Mouse (Mus musculus): ENCODE measurements at regions not wholly inside any gene's neighbourhood (a gene's known extent, or its start where the extent isn't known, plus 50 kb on each side); places are given as distances from the start of the nearest gene placed in this dataset.
A peak's percentile ranks its signal among the peaks of the same experiment; 100 is the strongest.

DNA sequence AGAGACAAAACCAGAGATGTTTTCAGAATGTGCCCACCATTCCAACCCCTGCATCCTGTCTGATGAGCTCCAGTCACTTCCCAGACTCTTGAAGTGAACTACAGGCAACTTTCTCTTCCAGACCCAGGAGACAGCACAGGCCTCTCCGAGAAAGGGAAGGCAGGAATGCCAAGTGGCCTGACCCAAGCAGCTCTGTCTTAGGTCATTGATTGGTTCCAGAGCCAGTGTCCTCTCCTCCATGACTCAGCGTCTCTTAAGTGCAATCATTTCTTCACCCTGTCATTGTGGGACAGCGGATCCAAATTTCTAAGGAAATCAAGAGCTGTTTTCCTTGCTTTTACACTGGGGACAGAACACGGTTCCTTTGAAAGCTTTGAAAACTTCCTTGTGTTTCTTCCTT lies 329.2 kb upstream of the Nfe2l3 start:
- no peak for DNase-seq (ENCODE audit: low spot score)

DNA sequence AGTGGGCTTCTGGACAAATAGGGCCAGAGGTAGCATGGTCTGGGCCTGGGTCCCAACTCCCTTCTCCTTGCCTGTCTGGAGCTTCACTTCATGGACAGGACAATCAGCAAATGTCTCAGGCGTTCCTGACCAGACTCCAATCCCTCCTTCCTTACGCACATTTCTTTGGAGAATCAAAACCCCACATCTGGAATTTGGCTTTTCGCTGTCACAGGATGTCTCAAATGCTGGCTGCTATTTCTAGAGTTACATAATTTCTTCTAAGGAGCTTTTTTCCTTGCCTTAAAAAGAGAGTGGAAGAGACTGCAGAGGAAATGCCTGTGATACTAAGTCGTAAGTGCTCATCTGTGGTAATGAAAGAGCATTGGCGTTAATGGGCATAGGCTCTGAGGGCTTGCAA lies 328.1 kb upstream of the Nfe2l3 start:
- no peak for DNase-seq (ENCODE audit: low spot score)

DNA sequence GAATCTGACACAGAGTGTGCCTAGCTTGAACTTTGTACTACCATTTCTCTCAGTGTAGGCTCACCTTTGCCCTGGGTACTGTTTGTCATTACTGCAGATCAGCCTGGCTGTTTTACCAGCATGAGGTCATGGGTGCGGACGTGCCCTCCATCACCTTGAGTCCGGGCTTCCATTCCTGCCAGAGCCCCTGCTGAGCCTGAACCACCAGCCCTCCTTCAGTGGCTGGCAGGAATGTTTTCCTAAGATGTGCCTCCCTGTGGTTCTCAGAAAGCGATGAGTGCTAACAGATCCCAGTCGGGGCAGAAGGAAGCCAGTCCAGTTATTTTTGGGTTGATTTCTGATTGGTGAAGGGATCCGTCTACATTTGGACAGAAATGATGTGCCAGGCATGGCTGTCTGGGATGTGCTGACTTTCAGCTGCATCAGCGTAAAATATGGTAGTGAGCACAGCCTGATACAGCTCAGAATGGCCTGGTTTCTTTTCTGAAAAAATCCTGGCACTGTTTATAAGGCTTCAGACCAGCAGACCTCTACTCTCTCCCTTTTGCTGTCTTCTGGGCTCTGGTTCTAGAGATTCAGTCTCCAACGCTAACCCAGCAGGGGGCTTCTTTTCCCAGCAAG lies 324.0 kb upstream of the Nfe2l3 start:
- DNase-seq (ENCODE audit: low spot score), result no peak

DNA sequence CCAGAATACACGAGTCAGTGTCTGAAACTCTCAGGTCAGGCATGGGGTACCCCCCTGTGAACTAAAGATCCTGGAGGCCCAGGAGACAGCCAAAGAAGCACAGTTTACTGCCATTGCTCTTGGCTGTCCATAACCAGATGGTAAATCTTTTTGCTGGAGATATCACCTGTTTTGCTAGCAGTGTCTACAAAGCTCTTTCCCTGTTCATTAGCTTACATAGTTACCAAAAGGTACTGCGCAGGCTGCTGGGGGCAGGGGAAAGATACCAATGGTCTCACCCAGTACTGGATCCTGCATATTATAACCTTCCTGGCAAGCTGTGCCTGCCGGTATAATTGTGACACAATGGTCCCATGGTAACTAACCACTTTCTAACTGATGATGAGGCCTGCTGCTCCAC lies 321.9 kb upstream of the Nfe2l3 start:
- no peak for DNase-seq (ENCODE audit: low spot score)

DNA sequence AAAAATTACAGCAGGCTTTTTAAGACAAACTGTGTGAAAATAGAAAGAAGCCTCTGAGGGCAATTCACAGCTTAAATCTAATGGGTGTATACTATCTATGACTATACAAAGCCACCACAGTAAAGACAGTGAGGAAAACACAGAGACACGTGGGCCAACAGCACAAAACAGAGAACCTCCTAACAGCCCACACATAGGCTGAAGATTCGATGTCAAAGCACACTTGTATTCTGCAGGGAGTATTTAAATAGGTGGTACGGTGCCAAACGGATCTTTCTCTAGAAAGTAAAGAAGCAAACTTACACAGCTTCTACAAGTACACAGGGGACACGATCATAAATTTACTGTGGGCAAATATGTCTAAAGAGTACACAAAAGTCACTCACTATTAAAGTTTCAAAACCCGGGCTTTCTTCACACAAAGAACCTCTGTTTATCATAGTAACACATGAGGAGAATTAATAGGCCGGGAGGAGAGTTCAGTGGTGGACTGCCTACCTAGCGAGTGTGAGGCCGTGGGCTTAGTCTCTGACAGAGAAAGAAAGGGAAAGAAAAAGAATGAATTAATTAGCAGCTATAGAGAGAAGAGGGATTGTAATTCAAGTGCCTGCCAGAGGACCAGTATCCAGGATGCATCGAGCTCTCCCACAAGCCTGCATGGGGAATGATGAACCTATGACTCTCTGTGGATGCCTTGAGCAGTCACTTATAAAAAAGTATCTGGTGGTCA lies 317.7 kb upstream of the Nfe2l3 start:
- no peak for DNase-seq (ENCODE audit: low spot score)

DNA sequence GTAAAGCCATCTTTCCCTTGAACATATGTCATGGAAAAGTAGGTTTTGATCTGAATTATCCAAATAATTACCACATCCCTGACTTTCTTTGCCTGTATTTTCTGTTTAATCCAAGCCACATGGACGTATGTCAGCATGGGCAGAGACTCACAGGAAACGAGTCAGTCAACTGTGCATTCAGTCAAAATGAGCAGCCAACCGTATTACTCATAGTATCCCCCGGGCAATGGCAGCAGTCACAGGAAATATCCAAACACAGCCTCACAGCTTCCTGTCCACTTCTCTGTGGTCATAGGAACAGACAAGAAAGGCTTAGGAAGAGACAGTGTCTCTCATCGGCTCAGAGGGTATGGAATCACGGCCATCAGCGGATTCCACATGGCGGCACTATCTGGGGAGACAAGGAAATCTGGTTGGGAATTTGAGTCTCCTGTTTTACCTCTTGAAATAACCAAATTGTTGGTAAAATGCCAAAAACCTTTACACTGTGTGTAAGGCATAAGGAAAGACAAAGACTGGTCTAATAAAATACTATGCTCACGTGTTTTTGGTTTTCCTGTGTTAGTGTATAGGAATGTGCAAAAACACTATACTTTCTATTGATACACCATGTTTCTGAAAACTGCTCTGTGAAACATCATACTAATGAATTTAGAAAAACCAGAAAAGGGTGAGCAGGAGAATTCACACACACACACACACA lies 313.5 kb upstream of the Nfe2l3 start:
- DNase-seq (ENCODE audit: low spot score), result no peak

DNA sequence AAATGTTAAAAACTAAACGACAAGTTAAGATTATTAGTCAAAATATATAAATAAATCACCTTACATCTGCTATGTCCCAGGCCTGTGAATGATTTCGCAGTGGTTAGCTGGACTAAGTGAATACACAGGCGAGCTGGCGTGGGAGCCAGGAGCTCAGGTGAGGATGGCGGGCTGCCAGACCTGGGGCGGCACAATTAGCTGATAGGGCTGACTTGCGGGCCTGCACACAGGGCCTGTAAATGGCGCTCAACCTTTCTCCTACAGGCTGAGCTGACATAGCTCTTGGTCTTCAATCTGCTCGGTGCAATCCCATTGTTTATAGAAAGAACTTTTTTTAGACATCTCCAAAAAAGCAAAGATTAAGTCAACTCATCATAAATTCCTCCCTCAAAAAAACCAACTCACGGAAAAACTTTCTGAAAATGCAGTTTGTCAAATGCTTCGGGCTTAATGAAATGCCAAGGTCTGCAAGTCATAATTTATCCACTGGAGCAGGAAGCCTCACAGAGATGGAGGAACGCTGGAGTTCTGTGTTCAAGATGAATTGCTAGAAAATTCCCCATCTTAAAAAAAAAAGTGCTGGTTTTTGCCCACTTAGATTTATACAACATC lies 312.7 kb upstream of the Nfe2l3 start:
- peak; percentile 25 for DNase-seq (ENCODE audit: low spot score)

DNA sequence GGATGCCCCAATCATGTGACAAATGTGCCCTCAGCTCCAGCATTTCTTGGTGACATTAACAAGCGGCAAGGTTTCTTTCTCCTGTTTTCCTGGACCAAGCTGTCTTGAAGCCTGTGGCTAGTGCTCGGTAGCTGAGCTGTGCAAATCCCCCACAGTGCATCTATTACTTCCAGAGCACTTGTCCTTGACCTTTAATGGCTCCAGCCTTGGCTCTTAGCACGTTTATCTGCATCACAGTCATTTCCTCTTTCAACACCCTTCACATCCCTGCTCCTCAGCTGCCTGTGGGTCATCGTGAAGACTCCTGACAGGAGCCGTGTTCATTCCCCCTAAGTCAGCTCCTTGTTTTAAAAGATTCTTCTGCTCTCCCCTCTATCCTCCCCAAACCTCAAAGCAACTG lies 309.5 kb upstream of the Nfe2l3 start:
- no peak for DNase-seq (ENCODE audit: low spot score)

DNA sequence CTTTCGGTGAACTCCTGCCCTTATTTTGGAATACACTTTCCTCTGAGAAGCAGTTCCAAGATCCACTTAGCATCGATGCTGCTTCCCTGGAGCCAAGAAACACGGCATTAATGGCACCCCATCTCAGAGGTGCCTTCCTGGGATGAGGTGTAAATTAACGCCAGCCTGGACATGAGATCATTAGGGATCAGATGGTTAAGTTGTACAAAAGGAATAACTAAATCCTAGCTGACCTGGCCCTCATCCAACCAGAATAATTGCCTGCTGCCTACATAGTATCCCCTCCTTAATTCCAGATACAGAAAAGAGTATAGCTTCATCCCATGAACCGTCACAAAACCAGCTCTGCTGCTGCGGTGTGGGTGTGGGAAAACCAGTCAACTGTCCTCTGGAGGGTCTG lies 304.6 kb upstream of the Nfe2l3 start:
- DNase-seq (ENCODE audit: low spot score), result no peak

DNA sequence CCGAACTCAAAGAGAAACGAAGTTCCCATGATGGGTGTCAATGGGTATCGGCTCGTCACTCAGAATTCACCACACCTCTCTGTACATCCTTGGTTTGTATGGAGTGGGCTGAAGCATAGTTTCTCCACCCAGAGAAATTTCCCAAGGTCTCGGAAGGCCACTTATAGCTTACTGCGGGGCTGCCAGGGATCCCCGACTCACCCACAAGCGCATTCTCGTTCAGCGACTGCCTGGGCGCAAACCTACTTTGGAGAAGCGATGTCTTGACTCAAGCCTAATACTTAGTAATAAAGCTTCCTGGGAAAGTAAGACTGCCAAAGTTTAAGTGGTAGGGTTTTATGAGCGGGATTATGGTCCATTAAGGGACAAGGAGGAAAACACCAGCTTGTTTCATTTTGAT lies 303.4 kb upstream of the Nfe2l3 start:
- DNase-seq (ENCODE audit: low spot score), result no peak

DNA sequence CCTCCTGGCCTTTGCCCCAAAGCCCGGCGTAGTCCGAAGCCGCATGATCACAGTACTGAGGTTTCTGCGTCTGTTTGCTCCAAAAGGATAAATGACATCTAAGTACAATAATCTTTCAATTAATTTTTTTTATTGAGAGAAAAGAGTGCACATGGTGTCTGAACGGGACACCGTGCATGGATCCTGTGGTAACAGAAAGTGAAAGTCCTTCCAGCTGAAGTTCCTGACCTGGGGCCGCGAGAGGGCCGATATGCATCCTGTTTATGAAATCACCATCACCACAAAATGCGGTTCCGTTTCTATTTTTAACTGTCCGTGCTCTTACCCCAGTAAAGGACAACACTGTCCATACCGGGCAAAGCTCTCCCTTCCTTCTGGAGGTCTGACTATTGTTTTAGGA lies 302.9 kb upstream of the Nfe2l3 start:
- DNase-seq (ENCODE audit: low spot score), result no peak

DNA sequence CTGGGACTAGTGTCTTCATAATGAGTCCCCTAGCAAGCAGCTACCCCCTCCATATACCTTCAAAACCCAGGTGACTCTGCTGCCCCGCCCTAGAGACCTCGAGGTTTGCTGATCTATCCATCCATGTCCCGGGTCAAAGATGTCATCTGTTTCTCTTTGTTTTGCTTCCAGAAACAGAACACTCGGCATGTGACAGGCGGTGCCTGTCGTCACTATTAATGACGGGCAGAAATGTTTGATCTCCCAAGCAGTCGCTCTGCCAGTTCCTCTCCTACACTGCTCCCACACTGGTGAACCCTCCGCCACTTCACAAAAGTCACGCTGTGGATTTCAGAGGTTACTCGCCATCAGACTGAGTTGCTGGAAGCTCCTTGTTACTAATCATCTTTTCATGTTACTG lies 287.7 kb upstream of the Nfe2l3 start:
- DNase-seq (ENCODE audit: low spot score), result no peak

DNA sequence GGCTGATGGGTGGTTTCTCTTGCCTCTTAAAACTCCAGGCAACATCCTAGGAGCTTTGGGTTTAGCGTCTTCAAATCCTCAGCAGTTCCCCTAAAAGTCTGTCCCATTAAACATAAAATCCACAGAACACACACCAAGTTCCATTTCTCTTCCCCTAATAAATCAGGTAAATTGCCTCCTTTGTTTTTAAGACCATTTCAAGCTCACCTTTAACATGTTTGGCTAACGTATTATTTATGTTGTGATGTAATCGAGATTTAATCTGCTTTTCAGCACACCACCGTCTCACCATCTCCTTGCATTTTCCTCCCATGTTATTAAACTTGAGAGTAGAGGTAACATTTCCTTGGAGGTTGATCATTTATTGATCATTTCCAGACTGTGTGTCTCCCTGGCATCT lies 286.6 kb upstream of the Nfe2l3 start:
- no peak for DNase-seq (ENCODE audit: low spot score)

DNA sequence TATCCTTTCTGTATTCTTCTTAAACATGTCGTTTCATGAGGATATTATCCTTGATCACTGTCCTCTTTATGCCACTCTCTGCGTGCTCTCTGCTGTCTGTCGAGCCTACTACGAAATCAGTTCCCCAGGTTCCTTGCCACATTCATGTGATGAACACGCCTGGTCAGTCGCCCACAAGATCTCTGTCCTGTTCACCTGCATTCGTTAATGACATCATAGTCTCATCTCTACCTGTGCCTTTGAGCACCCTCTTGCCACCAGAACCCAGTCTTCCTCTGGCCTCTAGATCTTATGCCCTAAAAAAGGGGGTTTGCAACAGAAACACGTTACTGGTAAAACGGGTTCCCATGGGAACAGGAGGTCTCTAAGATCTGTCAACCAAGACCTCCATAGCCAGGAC lies 283.6 kb upstream of the Nfe2l3 start:
- DNase-seq (ENCODE audit: low spot score), result no peak

DNA sequence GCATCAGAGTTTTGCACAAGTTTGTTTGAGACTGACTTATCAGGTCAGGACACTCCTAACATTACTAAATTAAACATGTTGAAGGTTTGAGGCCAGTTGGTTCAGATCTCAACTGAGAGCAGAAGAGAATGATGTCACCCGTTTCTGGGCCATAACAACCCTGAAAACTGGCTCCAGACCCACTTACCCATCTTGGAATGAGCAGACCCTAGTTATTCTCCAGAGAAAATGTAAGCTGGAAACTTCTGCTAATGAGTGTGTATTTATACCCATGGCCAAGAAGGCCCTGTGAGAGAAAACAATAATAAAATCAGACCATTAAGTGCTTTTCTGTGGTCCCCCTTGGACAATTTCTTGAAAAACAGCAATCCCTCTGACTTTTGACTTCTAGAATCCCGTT lies 282.4 kb upstream of the Nfe2l3 start:
- no peak for DNase-seq (ENCODE audit: low spot score)

DNA sequence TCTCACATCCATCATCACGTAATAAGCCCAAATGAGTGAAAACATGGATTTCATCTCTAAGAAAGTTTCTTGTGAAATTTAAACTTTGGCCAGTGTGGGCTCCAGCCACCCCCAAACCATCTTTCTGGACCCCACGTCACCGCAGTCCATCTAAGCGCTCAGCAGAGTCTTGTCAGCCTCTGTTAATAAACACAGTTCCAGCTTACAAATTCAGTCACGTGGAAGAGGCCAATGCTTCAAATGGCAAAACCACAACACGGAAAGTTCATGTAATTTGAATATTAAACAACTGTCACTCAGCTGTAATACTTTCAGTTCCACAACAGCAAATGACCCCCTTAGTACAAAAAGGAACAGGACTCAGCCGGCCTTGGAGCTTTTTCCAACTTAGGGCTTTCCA lies 282.0 kb upstream of the Nfe2l3 start:
- DNase-seq (ENCODE audit: low spot score), result no peak

DNA sequence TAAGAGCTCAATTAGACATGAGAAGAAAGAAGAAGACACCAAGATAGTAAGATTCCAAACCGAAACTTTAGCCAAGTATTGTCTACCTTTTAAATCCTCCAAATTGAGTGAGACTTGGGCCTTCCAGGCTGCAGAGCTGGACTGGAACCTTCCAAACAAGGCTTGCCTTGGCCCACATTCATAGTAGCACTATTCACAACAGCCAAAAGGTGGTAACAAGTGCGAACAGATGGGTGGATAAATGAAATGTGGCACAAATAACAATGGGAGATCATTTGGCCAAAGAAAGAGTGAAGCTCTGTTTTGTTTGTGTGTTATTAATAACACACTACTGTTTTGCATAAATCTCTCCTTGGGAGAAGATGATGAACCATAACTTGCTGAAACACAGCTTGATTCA lies 281.6 kb upstream of the Nfe2l3 start:
- no peak for DNase-seq (ENCODE audit: low spot score)

DNA sequence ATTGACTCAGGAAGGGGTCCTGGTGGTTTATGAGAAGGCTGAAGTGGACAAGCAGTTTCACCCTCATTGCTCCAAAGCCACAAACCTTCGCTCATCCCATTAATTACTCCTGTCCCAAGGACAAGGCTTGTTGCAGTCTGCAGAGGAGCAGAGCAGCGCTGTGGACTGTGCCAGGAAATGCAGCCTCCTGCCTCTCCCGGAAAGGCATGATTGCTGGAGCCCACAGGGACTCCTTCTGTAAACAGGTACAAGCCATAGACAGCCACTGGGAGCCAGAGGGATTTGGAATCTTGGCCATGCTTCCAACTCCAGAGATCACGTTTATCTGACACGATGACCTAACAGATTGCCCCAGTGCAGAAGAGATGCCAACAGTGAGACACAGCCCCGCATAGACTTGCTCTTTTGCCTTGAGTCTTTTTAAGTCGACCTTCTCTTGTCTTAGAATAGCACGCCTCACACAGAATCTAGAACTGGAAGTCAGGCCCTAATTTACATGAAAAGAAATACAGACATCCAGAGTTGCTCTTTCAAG lies 275.6 kb upstream of the Nfe2l3 start:
- no peak for DNase-seq (ENCODE audit: low spot score)

DNA sequence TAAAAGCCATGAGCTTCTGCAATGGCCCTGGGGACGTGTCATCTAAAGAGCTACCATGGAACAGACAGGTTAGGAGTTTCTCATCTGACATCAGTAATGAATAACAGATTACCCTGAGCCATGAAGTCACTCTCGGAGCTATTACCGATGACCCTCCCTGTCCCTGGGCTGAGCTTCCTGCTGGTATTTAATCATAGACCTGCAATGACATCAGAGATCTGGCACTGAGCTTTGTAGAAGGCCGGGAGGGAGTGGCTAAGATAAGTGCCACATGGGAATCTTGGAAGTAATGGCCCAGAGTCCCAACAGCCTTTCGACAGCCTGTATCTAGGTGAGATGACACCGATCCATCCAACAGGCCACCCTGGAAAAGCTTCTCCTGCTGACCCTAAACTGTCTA lies 271.3 kb upstream of the Nfe2l3 start:
- DNase-seq (ENCODE audit: low spot score), result no peak

DNA sequence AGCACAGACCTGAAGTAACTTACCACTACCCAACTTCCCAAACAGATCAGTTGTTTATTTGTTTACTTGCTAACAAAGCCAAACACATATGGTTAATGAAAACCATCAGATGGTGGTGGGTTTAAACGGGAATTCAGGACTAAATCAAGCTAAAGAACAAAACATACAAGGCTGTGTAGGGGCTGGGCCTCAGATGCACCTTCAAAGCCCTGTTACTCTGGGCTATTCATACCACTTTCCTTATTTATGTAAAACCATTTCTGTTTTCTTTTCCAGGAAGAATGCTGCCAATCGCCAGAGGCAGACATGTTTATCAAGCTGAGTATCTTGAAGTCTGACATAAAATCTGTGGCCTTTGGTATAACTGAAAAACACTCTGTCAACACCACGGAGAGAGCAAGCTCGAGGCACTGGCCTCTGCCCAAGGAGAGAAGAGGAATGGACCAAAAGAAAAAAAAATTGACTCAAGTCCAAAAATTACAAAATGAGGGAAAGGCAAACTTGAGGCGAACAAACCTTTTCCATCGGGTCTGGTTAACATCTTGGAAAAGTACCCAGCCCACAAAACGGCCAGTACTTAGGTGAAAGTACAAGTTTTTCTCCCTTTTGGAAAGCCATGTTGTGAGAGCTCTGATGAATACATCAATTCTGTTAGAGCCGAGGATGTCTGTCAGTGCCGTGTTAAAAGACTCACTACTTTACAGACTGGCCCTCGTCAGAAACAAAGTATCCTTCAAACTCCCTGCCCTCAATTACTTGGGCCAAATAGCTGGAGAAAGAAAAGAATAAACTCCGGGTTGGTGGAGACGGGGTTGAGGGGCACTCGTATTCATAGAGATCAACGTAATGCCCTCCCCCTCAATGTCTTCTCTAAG lies 270.0 kb upstream of the Nfe2l3 start:
- DNase-seq (ENCODE audit: low spot score), result no peak

DNA sequence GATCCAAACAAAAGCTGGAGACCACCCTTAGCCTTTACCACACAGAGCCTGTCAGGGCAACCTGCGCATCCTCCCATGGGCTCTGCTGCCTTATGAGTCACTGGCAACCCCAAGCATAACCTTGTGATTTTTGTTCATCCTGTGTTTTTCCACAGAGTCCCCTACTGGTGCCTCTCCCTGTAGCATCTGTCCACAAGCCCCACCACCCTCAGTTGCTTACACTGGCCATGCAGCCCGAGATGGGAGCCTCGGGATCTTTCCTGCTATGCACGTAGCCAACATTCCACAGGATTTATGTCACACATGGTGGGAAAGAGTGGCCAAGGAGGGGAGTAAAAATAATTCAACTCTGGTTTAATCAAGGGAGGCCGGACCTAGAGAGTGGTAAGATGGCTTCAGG lies 269.2 kb upstream of the Nfe2l3 start:
- DNase-seq (ENCODE audit: low spot score), result no peak

DNA sequence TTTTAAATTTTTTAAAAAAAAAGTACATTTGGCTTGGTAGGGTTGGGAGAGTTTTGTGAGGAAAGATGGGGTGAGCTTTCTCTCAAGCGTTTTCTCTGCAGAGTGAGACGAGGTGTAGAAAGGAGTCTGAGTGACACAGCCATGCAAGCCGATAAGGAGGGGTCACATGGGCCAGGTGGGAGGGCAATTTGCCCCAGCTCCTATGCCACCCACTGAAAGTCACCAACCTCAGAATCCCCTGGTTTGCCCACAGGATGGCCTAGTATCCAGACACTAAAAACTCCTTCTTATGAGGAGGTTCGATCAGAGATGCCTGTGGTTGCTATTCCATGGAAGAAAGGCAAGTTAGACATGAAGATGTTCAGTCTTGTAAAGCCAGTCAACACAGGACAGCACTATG lies 268.6 kb upstream of the Nfe2l3 start:
- no peak for DNase-seq (ENCODE audit: low spot score)
